Mouse (Mus musculus): ENCODE data around the gene Ddo.

- TF ChIP-seq HCFC1 (IDR thresholded peaks at IDR 0.05; ENCODE audit: borderline replicate concordance, insufficient read depth, low read length) (no peak), ZNF384 (IDR thresholded peaks at IDR 0.05; ENCODE audit: low read depth, low read length) (no peak), MAFK (IDR thresholded peaks at IDR 0.05; ENCODE audit: insufficient read depth, low read depth, low read length) (no peak)
Observed at GRCm38 (mm10) chr10:40629140-40629539, 671 bp upstream of the Ddo start.

Data from ES-E14 (cell line).